Mouse (Mus musculus): ENCODE measurements around the gene Chd8. TPM values are rescaled to one million over a fixed set of nuclear protein-coding genes. Genes with fewer than 3 reads are reported as not detected.
A peak's percentile ranks its signal among the peaks of the same experiment; 100 is the strongest.

Chd8 gene
- polyA plus RNA-seq, 1 experiment from 2014 or later: 17.6 TPM

DNA sequence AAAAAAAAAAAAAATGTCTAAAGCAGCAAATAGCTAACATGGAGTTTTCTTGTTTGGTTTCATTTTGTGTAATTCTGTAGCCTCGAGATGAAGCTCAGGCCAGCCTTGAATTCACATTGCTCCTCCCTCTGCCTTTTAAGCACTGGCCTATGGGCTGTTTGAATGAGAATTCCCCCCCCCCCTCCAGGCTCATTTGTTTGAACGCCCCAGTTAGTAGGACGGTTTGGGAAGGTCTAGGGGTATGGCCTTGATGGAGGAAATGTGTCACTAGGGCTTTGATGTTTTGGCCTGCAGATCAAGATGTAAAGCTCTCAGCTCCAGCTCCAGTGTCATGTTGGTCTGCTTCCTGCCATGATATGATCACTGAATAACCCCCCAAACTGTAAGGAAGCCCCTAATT, 15.2 kb upstream of the Chd8 start:
- Histone ChIP-seq H3K27me3 (replicated peaks) (no peaks in the 10 kb centered on the region), H3K36me3 (peaks cover 48% of the 10 kb centered on the region), H3K4me2 (no peak overlapping the region), H3K9ac (no peak overlapping the region), H3K9me3 (no peaks in the 10 kb centered on the region), H3K27ac (replicated peaks) (no peak overlapping the region), H3K4me1 (no peaks in the 10 kb centered on the region), H3K4me3 (no peak overlapping the region)
- ATAC-seq (ENCODE audit: extremely low read depth, insufficient number of reproducible peaks, low FRiP score, low TSS enrichment): no peak
- 51% methylated on average over 3 of the region's 3 CpGs for WGBS

DNA sequence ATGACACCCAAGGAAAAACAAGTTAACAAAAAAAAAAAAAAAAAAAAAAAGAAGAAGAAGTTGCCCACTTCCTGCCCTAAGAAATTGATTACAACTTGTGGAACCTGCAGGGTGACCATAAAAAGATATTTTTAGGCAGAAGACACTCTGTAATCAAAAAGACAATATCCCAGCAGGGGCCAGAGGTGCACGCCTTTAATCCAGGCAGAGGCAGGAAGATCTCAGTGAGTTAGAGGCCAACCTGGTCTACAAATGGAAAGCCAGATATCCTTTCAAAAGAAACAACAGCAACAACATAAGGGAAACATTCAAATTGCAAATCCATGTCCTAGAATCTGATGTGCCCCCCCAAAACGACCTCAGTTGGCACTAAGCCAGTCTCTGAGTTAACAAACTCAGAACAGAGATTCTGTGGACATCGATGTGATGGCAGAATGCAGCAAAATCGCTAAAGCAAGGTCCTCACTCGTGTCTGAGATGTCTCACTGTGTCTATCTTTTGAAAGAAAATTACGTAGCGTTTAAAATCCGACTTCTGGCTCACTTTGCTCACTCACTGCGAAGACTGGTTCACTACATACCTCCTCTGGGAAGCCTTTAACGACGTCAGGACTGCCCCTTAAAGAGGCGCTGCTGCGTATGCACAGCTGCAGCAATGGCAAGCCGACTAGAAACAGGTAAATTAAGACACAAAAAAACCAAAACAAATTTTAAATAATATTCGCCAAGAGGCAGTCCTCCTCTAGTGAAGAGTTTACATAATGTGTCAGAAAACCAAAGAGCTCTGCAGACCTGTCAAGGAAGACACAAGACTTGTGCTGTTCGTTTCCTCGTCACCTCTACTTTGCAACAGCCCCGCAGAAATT, 1.0 kb downstream of the Chd8 start:
- no peaks in the 10 kb centered on the region for H3K27me3 ChIP-seq (replicated peaks)
- H3K9ac ChIP-seq: peak overlapping the region; percentile 95
- peaks cover 6% of the 10 kb centered on the region; the same call in 1 of the 2 replicates for H3K36me3 ChIP-seq
- ATAC-seq (ENCODE audit: extremely low read depth, insufficient number of reproducible peaks, low FRiP score, low TSS enrichment): no peak
- WGBS: 7% methylated on average over 18 of the region's 18 CpGs
- H3K9me3 ChIP-seq: no peaks in the 10 kb centered on the region
- H3K4me1 ChIP-seq: peaks cover 18% of the 10 kb centered on the region
- H3K4me2 ChIP-seq: peak overlapping the region; percentile 74
- H3K4me3 ChIP-seq: peak overlapping the region; percentile 94
- peak overlapping the region; percentile 93 for H3K27ac ChIP-seq (replicated peaks)

DNA sequence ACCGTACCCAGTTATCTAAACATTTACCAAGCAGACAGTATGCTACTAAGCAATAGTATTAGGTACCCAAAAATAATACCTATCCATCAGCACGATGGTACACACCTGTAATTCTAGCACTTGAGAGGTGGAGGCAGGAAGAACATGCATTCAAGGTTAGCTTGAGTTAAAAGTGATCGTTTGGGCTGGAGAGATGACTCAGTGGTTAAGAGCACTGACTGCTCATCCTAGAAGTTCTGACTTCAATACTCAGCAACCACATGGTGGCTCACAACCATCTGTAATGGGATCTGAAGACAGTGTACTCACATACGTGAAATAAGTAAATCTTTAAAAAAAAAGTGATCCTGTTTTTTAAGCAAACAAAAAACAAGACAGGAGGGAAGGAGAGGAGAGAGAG, 11.5 kb downstream of the Chd8 start:
- no peak overlapping the region for H3K4me3 ChIP-seq
- 68% methylated on average over 4 of the region's 4 CpGs for WGBS
- no peaks in the 10 kb centered on the region for H3K27me3 ChIP-seq (replicated peaks)
- H3K4me1 ChIP-seq: peaks cover 41% of the 10 kb centered on the region
- no peaks in the 10 kb centered on the region for H3K9me3 ChIP-seq
- ATAC-seq (ENCODE audit: extremely low read depth, insufficient number of reproducible peaks, low FRiP score, low TSS enrichment): no peak
- no peak overlapping the region for H3K4me2 ChIP-seq
- no peak overlapping the region for H3K9ac ChIP-seq
- peaks cover 5% of the 10 kb centered on the region for H3K36me3 ChIP-seq
- no peak overlapping the region for H3K27ac ChIP-seq (replicated peaks)

DNA sequence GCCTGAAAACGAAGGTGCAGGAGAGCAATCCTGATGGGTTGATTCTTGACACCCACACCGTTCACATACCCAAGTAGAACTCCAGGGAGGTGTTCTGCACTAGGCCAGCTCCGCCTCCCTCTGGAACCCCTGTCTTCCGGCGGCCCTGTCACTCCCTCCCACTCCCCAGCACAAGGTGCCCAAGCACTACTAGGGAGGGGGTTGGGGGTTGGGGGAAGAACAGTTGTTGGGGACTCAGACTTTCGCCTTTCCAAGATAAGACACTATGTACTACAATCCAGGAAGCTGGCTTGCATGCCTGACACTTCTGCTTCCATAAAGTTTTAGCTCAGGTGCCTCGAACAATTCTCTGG, 12.9 kb downstream of the Chd8 start:
- Histone ChIP-seq H3K4me2 (peak overlapping the region; percentile 91), H3K27me3 (replicated peaks) (no peaks in the 10 kb centered on the region), H3K9me3 (no peaks in the 10 kb centered on the region), H3K4me3 (peak overlapping the region; percentile 89), H3K27ac (replicated peaks) (peak overlapping the region; percentile 78), H3K9ac (peak overlapping the region; percentile 91), H3K4me1 (peaks cover 41% of the 10 kb centered on the region), H3K36me3 (peaks cover 1% of the 10 kb centered on the region)
- ATAC-seq (ENCODE audit: extremely low read depth, insufficient number of reproducible peaks, low FRiP score, low TSS enrichment): no peak; the same call in 1 of the 2 replicates
- WGBS: 10% methylated on average over 7 of the region's 7 CpGs

DNA sequence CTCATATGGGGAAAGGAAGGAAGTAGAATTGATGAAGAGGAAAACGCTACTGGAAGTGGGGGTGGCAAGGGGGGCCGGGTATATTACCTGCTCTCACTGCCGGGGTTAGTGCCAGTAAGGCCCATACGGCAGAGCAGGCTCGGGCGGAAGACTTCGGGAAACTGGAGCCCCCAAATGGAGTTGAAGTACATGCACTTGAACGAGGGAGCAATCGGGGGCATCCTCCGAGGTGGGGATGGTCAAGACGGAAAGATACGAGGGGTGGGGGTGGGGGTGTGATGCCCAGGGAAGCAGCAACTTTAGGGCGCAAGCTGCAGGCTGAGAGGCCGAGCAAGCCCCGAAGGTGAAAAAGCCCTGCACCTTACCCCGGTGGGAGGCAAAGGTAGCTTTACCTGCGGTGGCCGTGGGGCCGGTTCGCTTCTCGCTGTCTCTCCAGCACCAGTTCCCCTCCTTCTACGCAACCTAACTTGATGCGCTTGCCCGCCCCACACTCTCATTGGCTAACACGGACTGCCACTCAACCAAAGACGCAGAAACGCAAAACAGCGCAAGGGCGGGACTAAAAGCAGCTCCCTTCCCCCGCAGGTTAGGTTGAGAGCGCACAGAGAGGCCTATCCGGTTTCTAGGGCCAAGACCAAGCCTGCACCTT, 13.4 kb downstream of the Chd8 start:
- WGBS: 1% methylated on average over 32 of the region's 32 CpGs
- peak; percentile 97 for ATAC-seq (ENCODE audit: extremely low read depth, insufficient number of reproducible peaks, low FRiP score, low TSS enrichment)

DNA sequence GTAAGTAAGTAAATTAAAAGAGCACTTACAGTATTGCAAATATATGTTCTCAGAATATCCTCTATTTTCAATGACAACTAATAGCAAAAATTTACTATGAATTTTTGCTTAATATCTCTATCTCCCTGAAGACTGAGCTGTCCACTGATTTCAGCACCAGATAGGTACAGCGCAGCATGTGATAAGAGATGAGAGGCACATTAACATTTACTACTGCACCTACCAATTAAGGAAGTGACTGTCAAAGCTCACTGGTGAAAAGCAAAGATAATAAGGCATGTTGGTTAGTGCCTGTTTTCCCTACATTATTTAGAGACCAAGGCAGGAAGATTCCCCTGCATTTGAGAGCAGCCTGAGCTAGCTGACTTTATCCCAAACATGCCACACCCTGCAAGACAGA, 21.4 kb downstream of the Chd8 start:
- H3K36me3 ChIP-seq: peaks cover 75% of the 10 kb centered on the region
- H3K4me2 ChIP-seq: no peak overlapping the region
- H3K9ac ChIP-seq: no peak overlapping the region
- no peaks in the 10 kb centered on the region for H3K27me3 ChIP-seq (replicated peaks)
- H3K4me1 ChIP-seq: no peaks in the 10 kb centered on the region
- WGBS: 95% methylated on average over 1 of the region's 1 CpGs
- no peak overlapping the region for H3K4me3 ChIP-seq
- ATAC-seq (ENCODE audit: extremely low read depth, insufficient number of reproducible peaks, low FRiP score, low TSS enrichment): no peak
- no peaks in the 10 kb centered on the region for H3K9me3 ChIP-seq
- no peak overlapping the region for H3K27ac ChIP-seq (replicated peaks)

More for the DNA sequence above, 13.4 kb downstream of the Chd8 start:
- peaks cover 41% of the 10 kb centered on the region for H3K4me1 ChIP-seq
- H3K36me3 ChIP-seq: peaks cover 5% of the 10 kb centered on the region
- H3K9me3 ChIP-seq: no peaks in the 10 kb centered on the region
- peak overlapping the region; percentile 91 for H3K4me2 ChIP-seq
- H3K4me3 ChIP-seq: peak overlapping the region; percentile 89
- peak overlapping the region; percentile 78 for H3K27ac ChIP-seq (replicated peaks)
- peak overlapping the region; percentile 91 for H3K9ac ChIP-seq
- no peaks in the 10 kb centered on the region for H3K27me3 ChIP-seq (replicated peaks)

DNA sequence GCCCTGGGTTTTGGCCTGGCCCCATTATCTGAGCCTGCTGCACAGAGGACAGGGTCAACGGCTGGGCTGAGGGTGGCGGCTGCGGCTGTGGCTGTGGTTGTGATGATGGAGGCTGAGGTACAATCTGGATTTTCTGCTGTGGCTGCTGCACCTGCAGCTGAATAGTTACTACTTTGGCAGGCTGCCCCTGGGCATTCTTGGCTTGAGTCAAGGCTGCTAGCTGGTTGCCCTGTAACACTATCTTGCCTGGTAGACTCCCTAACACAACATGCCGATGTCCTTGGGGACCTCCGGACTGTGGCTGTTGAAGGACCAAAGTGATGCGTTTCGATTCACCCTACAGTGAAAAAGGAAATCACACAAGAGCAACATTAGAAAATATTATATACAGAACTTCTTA, 22.4 kb downstream of the Chd8 start:
- Histone ChIP-seq H3K27me3 (replicated peaks) (no peaks in the 10 kb centered on the region), H3K27ac (replicated peaks) (no peak overlapping the region), H3K4me1 (no peaks in the 10 kb centered on the region), H3K9me3 (no peaks in the 10 kb centered on the region), H3K4me2 (no peak overlapping the region), H3K4me3 (no peak overlapping the region), H3K9ac (no peak overlapping the region), H3K36me3 (peaks cover 86% of the 10 kb centered on the region)
- ATAC-seq (ENCODE audit: extremely low read depth, insufficient number of reproducible peaks, low FRiP score, low TSS enrichment): no peak
- WGBS: 86% methylated on average over 7 of the region's 7 CpGs

DNA sequence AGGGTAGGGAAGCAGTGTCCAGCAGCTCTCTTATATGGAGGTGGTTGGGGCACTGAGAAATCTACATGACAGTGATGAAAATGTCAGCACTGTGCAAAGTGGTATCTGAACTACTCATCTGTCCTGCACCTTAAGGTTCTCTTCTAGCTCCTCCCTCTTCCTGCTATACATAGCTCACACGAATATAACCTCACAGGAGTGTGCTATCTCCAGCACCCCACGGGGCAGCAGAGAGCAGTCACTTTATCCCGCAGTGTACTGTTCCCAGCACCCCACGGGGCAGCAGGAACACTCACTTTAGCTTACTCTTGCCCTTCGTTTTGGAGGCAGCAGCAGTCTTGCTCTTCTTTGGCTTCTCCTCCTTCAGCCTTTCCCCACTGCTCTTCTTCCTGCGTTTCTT, 25.3 kb downstream of the Chd8 start:
- Histone ChIP-seq H3K9me3 (no peaks in the 10 kb centered on the region), H3K4me1 (no peaks in the 10 kb centered on the region), H3K4me3 (no peak overlapping the region), H3K4me2 (no peak overlapping the region), H3K9ac (no peak overlapping the region), H3K27ac (replicated peaks) (no peak overlapping the region), H3K27me3 (replicated peaks) (no peaks in the 10 kb centered on the region), H3K36me3 (peaks cover 98% of the 10 kb centered on the region)
- no peak for ATAC-seq (ENCODE audit: extremely low read depth, insufficient number of reproducible peaks, low FRiP score, low TSS enrichment)
- WGBS: 87% methylated on average over 6 of the region's 6 CpGs

DNA sequence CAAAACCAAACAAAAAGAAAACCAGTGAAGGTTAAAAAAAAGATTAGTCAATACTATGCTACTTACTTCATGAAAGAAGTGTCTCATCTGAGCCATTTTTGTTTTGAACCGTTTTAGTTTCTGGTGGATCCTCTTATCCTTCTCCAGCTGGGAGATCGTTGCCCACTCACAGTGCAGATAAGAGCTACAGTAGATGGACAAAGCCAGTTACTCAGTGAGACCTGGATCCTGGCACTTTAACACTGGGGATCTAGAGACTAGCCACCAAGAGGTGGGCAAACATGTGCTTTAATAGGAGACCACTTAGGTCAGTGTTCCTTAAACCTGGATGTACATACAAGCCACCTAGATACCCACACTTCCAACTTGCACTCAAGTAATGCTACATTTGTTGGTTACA, 31.6 kb downstream of the Chd8 start:
- 64% methylated on average over 2 of the region's 2 CpGs for WGBS
- no peak for ATAC-seq (ENCODE audit: extremely low read depth, insufficient number of reproducible peaks, low FRiP score, low TSS enrichment)
- Histone ChIP-seq H3K4me1 (no peaks in the 10 kb centered on the region), H3K27ac (replicated peaks) (no peak overlapping the region), H3K9me3 (no peaks in the 10 kb centered on the region), H3K4me3 (no peak overlapping the region), H3K9ac (no peak overlapping the region), H3K36me3 (peaks cover 99% of the 10 kb centered on the region), H3K4me2 (no peak overlapping the region), H3K27me3 (replicated peaks) (no peaks in the 10 kb centered on the region)

DNA sequence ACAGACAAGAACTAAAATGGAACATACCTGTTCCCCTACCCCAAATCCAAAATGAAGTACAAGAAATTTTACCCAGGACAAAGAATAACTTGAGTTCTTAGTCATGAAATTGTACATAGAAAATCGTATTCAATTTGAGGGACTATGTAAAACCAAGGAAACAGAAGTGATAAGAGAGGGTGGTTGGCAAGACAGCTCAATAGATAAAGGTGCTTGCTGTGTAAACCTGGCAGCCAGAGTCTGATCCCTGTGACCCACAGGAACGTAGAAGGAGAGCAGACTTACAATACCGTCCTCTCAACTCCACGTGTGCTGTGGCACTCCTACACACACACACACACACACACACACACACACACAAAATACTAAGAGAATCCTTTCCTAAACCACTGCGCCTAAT, 40.3 kb downstream of the Chd8 start:
- Histone ChIP-seq H3K36me3 (peaks cover 96% of the 10 kb centered on the region), H3K9me3 (no peaks in the 10 kb centered on the region), H3K9ac (no peak overlapping the region), H3K4me3 (no peak overlapping the region), H3K27ac (replicated peaks) (no peak overlapping the region), H3K4me2 (no peak overlapping the region), H3K4me1 (no peaks in the 10 kb centered on the region), H3K27me3 (replicated peaks) (no peaks in the 10 kb centered on the region)
- 79% methylated on average over 5 of the region's 5 CpGs for WGBS
- no peak for ATAC-seq (ENCODE audit: extremely low read depth, insufficient number of reproducible peaks, low FRiP score, low TSS enrichment)

DNA sequence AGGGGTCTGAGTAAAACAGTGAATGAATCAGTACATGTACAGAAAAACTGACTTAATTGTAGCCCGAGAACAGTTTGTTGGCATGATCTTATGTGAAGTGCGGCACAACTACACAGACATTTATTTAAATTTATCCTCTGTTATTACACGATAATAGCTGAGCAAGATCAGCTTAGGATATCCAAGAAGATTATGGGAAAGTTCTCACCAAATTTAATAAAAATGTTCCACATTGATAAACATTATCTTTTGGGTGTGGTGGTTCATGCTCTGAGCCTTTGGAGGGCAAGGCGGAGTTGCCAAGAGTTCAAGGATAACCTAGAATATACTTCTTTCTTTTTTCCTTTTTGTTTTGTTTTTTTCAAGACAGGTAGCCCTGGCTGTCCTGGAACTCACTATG, 58.2 kb downstream of the Chd8 start:
- peaks cover 23% of the 10 kb centered on the region for H3K4me1 ChIP-seq
- no peaks in the 10 kb centered on the region for H3K27me3 ChIP-seq (replicated peaks)
- H3K9me3 ChIP-seq: no peaks in the 10 kb centered on the region
- 83% methylated on average over 4 of the region's 4 CpGs for WGBS
- H3K4me2 ChIP-seq: no peak overlapping the region
- no peak overlapping the region for H3K4me3 ChIP-seq
- no peak overlapping the region for H3K27ac ChIP-seq (replicated peaks)
- H3K36me3 ChIP-seq: peaks cover 60% of the 10 kb centered on the region
- H3K9ac ChIP-seq: no peak overlapping the region
- ATAC-seq (ENCODE audit: extremely low read depth, insufficient number of reproducible peaks, low FRiP score, low TSS enrichment): no peak

DNA sequence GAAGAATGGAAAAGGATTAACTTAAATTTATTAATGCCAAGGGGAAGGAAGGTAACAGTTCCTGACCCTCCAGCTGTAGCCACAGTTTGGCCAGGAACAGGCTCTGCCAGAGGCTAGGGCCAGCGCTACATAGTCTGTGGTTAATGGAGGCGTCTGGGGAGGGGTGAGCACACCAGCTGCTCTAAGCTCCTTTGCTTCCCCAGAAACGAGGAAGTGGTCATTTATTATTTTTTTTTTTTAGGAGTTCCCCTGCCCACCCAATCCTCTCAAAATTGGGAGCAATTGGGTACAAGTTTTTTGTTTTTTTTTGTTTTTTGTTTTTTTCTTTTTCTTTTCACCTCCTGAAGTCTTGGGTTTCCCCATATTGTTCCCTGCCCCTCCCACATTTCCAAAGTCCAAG, 59.4 kb downstream of the Chd8 start:
- Histone ChIP-seq H3K4me2 (peak overlapping the region; percentile 79), H3K27me3 (replicated peaks) (no peaks in the 10 kb centered on the region), H3K36me3 (peaks cover 57% of the 10 kb centered on the region), H3K4me1 (peaks cover 23% of the 10 kb centered on the region), H3K9me3 (no peaks in the 10 kb centered on the region), H3K27ac (replicated peaks) (no peak overlapping the region; the same call in 1 of the 2 replicates), H3K9ac (peak overlapping the region; percentile 99), H3K4me3 (peak overlapping the region; percentile 100)
- WGBS: 25% methylated on average over 3 of the region's 3 CpGs
- no peak for ATAC-seq (ENCODE audit: extremely low read depth, insufficient number of reproducible peaks, low FRiP score, low TSS enrichment)

All from heart, embryonic 13.5 days (tissue).